Mouse (Mus musculus): Measurements from ENCODE around the gene Ggt7. TPM values are rescaled to one million over a fixed set of nuclear protein-coding genes. Genes with fewer than 3 reads are reported as not detected.
"Not testable (repeated sequence)": the region's sequence is repeated elsewhere in the genome, so short reads cannot be mapped to it uniquely, and the experiment has no call there.

Gene Ggt7
- 100 to 1,000 TPM; 124 to 126 TPM for total RNA-seq (2021)
- long read RNA-seq, experiment 1, transcript Ggt7-201 (15 exons, 2,614 nt) = major isoform, 134 of 183 reads
- long read RNA-seq, experiment 1, partial matches to known transcripts = 15 of 183 reads
- long read RNA-seq, experiment 1, other reads (novel, unspliced or antisense) = 34 of 183 reads
- long read RNA-seq, experiment 2, transcript Ggt7-201 (15 exons, 2,614 nt) = major isoform, 98 of 145 reads
- long read RNA-seq, experiment 2, partial matches to known transcripts = 15 of 145 reads
- long read RNA-seq, experiment 2, other reads (novel, unspliced or antisense) = 32 of 145 reads

GRCm38 (mm10) chr2:155517455-155518423, at the start of gene Ggt7, which contains the start of gene Acss2:
Gene Ggt7 (minus strand): TSS chr2:155518237.
Gene Acss2 (plus strand): TSS chr2:155517948.
- peak; percentile 91 for TF ChIP-seq CTCF (IDR thresholded peaks at IDR 0.05)
- peak within 1 kb of the TSS; percentile 81 for H3K4me3 ChIP-seq
- DNase-seq (ENCODE audit: extremely low spot score in 1 of 2, low spot score in 2 of 2) = peak; percentile 94 to 97
- H3K27ac ChIP-seq = peak within 1 kb of the TSS; percentile 89
- intact Hi-C loops (cut with DNase I) = loop anchor here (2.0 to 5.0 kb wide), 2 partner anchors 21 to 250 kb away; no protein-coding TSS in a partner anchor

GRCm38 (mm10) chr2:155567751-155568150, 49.7 kb upstream of the Ggt7 start:
- no peak for DNase-seq (ENCODE audit: extremely low spot score in 1 of 2, low spot score in 2 of 2)
- Histone ChIP-seq H3K27ac (no peak overlapping the region), H3K4me3 (no peak overlapping the region)
- intact Hi-C loops (cut with DNase I) = no loop called here
- no peak for TF ChIP-seq CTCF (IDR thresholded peaks at IDR 0.05)

GRCm38 (mm10) chr2:155562934-155563333, 44.9 kb upstream of the Ggt7 start:
- Histone ChIP-seq H3K27ac (no peak overlapping the region), H3K4me3 (no peak overlapping the region)
- intact Hi-C loops (cut with DNase I) = no loop called here
- no peak for TF ChIP-seq CTCF (IDR thresholded peaks at IDR 0.05)
- DNase-seq (ENCODE audit: extremely low spot score in 1 of 2, low spot score in 2 of 2) = no peak

- no peak for TF ChIP-seq CTCF (IDR thresholded peaks at IDR 0.05)
- intact Hi-C loops (cut with DNase I) = no loop called here
- no peak for DNase-seq (ENCODE audit: extremely low spot score in 1 of 2, low spot score in 2 of 2)
- Histone ChIP-seq H3K4me3 (no peak overlapping the region), H3K27ac (no peak overlapping the region)
These were observed 44.2 kb upstream of the Ggt7 start for GRCm38 (mm10) chr2:155562209-155562608.

GRCm38 (mm10) chr2:155554426-155554985, 36.5 kb upstream of the Ggt7 start:
- Histone ChIP-seq H3K27ac (no peak overlapping the region), H3K4me3 (no peak overlapping the region)
- no peak for TF ChIP-seq CTCF (IDR thresholded peaks at IDR 0.05)
- no peak for DNase-seq (ENCODE audit: extremely low spot score in 1 of 2, low spot score in 2 of 2)
- intact Hi-C loops (cut with DNase I) = no loop called here

GRCm38 (mm10) chr2:155552949-155553354, 34.9 kb upstream of the Ggt7 start:
- H3K4me3 ChIP-seq = no peak overlapping the region
- intact Hi-C loops (cut with DNase I) = no loop called here
- no peak overlapping the region for H3K27ac ChIP-seq
- no peak for TF ChIP-seq CTCF (IDR thresholded peaks at IDR 0.05)
- DNase-seq (ENCODE audit: extremely low spot score in 1 of 2, low spot score in 2 of 2) = no peak

- no peak for TF ChIP-seq CTCF (IDR thresholded peaks at IDR 0.05)
- intact Hi-C loops (cut with DNase I) = no loop called here
- no peak for DNase-seq (ENCODE audit: extremely low spot score in 1 of 2, low spot score in 2 of 2)
- H3K27ac ChIP-seq = no peak overlapping the region
- H3K4me3 ChIP-seq = no peak overlapping the region
These were observed 34.3 kb upstream of the Ggt7 start for GRCm38 (mm10) chr2:155552336-155552735.

- H3K4me3 ChIP-seq = no peak overlapping the region
- TF ChIP-seq CTCF (IDR thresholded peaks at IDR 0.05) = no peak
- DNase-seq (ENCODE audit: extremely low spot score in 1 of 2, low spot score in 2 of 2) = no peak
- no peak overlapping the region for H3K27ac ChIP-seq
- intact Hi-C loops (cut with DNase I) = no loop called here
These were observed 28.9 kb upstream of the Ggt7 start for GRCm38 (mm10) chr2:155546955-155547354.

- intact Hi-C loops (cut with DNase I) = no loop called here
- DNase-seq (ENCODE audit: extremely low spot score in 1 of 2, low spot score in 2 of 2) = no peak
- H3K27ac ChIP-seq = peak overlapping the region; percentile 26
- no peak overlapping the region for H3K4me3 ChIP-seq
- TF ChIP-seq CTCF (IDR thresholded peaks at IDR 0.05) = no peak
These were observed 22.9 kb upstream of the Ggt7 start for GRCm38 (mm10) chr2:155540822-155541458.

- intact Hi-C loops (cut with DNase I) = loop anchor here (2.0 kb wide), 1 partner anchor 21 kb away; the partner anchor contains the start of gene Ggt7
- no peak overlapping the region for H3K4me3 ChIP-seq
- DNase-seq (ENCODE audit: extremely low spot score in 1 of 2, low spot score in 2 of 2) = no peak
- TF ChIP-seq CTCF (IDR thresholded peaks at IDR 0.05) = no peak
- H3K27ac ChIP-seq = no peak overlapping the region
These were observed 21.7 kb upstream of the Ggt7 start for GRCm38 (mm10) chr2:155539696-155540095.

GRCm38 (mm10) chr2:155538463-155539057, 20.5 kb upstream of the Ggt7 start:
- DNase-seq (ENCODE audit: extremely low spot score in 1 of 2, low spot score in 2 of 2); H3K27ac ChIP-seq; H3K4me3 ChIP-seq: not testable (repeated sequence)
- intact Hi-C loops (cut with DNase I) = loop anchor here (2.0 kb wide), 1 partner anchor 20 kb away; the partner anchor contains the start of gene Ggt7
